Mouse (Mus musculus) liver, embryonic 16.5 days (tissue): ENCODE results near the gene Majin. TPM values are rescaled to one million over a fixed set of nuclear protein-coding genes. Genes with fewer than 3 reads are reported as not detected.

Source experiments
- ATAC-seq: fragments of 200-750 bp; cut with Nextera tagmentation; 2 replicates; pipeline ENCODE4 v1.8.0; 2017; ENCODE audit warnings: low read depth, mild to moderate bottlenecking, moderate number of reproducible peaks, moderate library complexity
- H3K27ac ChIP-seq: fragments of 300-500 bp; sonication (generic); 2 replicates; pipeline ENCODE4 v1.5.1; 2014; ENCODE audit warnings: mild to moderate bottlenecking, low read length
- H3K27me3 ChIP-seq: fragments of 300-500 bp; sonication (generic); 2 replicates; pipeline ENCODE4 v1.6.1; 2014; ENCODE audit warnings: low read depth, low read length, mixed read lengths; ENCODE audit not compliant: control insufficient read depth, insufficient read depth
- H3K36me3 ChIP-seq: fragments of 300-500 bp; sonication (generic); 2 replicates; pipeline ENCODE4 v1.6.1; 2014; ENCODE audit warnings: mild to moderate bottlenecking; ENCODE audit not compliant: control insufficient read depth, insufficient read depth
- H3K4me1 ChIP-seq: fragments of 300-500 bp; sonication (generic); 2 replicates; pipeline ENCODE4 v1.6.1; 2014; ENCODE audit warnings: low read depth, low read length, mixed read lengths; ENCODE audit not compliant: control insufficient read depth
- H3K4me2 ChIP-seq: fragments of 300-500 bp; sonication (generic); 2 replicates; pipeline ENCODE4 v1.6.1; 2014; ENCODE audit warnings: low read depth, low read length, mixed read lengths
- H3K4me3 ChIP-seq: fragments of 300-500 bp; sonication (generic); 2 replicates; pipeline ENCODE4 v1.5.1; 2014; ENCODE audit warnings: low read depth, mild to moderate bottlenecking, low read length
- H3K9ac ChIP-seq: fragments of 300-500 bp; sonication (generic); 2 replicates; pipeline ENCODE4 v1.6.1; 2014; ENCODE audit warnings: low read depth, low read length
- H3K9me3 ChIP-seq: fragments of 300-500 bp; sonication (generic); replicated peaks from 2 replicates; pipeline ENCODE4 v1.6.1; 2016; ENCODE audit warnings: low read length; ENCODE audit not compliant: control insufficient read depth
- WGBS: fragments of 180-500 bp; shearing (Covaris S2); extraction: QIAGEN DNeasy Blood & Tissue Kit; methylation state at CpG from one replicate; pipeline ENCODE4 v1.1.7; 2014; ENCODE audit not compliant: insufficient replicate concordance; 5-methylcytosine and 5-hydroxymethylcytosine counted together
- polyA plus RNA-seq: library from polyadenylated mRNA; unstranded; fragments of >200 nt; fragmentation: Nextera tagmentation; extraction: Ambion mirVana; gene quantifications from 2 replicates; pipeline ENCODE4 v1.2.1, GENCODE M21; 2015

The Majin gene
- polyA plus RNA-seq, 1 experiment from 2014 or later = not detected

- WGBS = 0% methylated on average over 4 of the region's 4 CpGs
- peaks cover 19% of the 10 kb centered on the region for H3K36me3 ChIP-seq
- no peaks in the 10 kb centered on the region for H3K27me3 ChIP-seq
- no peaks in the 10 kb centered on the region for H3K9me3 ChIP-seq
- H3K4me2 ChIP-seq = peak overlapping the region; percentile 90
- peak overlapping the region; percentile 90 for H3K27ac ChIP-seq
- peak; percentile 2; the same call in 1 of the 2 replicates for ATAC-seq
- H3K9ac ChIP-seq = peak overlapping the region; percentile 94
- H3K4me3 ChIP-seq = peak overlapping the region; percentile 86
- H3K4me1 ChIP-seq = peaks cover 35% of the 10 kb centered on the region
Observed at GRCm38 (mm10) chr19:6242281-6242680, 58.1 kb downstream of the Majin start.

- no peak for ATAC-seq
- H3K4me3 ChIP-seq = no peak overlapping the region
- peaks cover 31% of the 10 kb centered on the region for H3K4me1 ChIP-seq
- no peaks in the 10 kb centered on the region for H3K9me3 ChIP-seq
- WGBS = 71% methylated on average over 5 of the region's 5 CpGs
- H3K36me3 ChIP-seq = peaks cover 27% of the 10 kb centered on the region
- H3K27ac ChIP-seq = no peak overlapping the region
- H3K4me2 ChIP-seq = no peak overlapping the region
- no peaks in the 10 kb centered on the region for H3K27me3 ChIP-seq
- H3K9ac ChIP-seq = no peak overlapping the region
Observed at GRCm38 (mm10) chr19:6243226-6243625, 59.0 kb downstream of the Majin start.

DNA sequence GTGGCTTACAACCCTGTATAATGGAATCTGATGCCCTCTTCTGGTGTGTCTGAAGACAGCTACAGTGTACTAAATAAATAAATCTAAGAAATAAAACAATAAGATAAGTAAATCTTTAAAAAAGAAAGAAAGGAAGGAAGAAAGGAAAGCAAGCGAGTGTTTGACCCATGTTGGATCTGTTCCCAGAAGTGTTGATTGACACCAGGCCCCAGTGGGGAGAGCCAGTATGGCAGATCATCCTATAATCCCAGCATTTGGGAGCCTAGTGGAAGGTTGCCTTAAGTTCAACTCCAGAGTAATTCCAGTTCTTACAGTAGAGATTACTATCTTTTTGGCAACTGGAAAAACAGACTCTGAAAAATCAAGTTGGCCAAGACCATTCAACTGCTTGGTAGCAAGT lies 61.6 kb downstream of the Majin start:
- no peak for ATAC-seq
- H3K9ac ChIP-seq = no peak overlapping the region
- H3K27me3 ChIP-seq = no peaks in the 10 kb centered on the region
- peaks cover 17% of the 10 kb centered on the region for H3K4me1 ChIP-seq
- no peak overlapping the region for H3K4me2 ChIP-seq
- no peak overlapping the region for H3K27ac ChIP-seq
- H3K9me3 ChIP-seq = no peaks in the 10 kb centered on the region
- WGBS = 73% methylated on average over 1 of the region's 1 CpGs
- H3K36me3 ChIP-seq = peaks cover 33% of the 10 kb centered on the region
- no peak overlapping the region for H3K4me3 ChIP-seq

DNA sequence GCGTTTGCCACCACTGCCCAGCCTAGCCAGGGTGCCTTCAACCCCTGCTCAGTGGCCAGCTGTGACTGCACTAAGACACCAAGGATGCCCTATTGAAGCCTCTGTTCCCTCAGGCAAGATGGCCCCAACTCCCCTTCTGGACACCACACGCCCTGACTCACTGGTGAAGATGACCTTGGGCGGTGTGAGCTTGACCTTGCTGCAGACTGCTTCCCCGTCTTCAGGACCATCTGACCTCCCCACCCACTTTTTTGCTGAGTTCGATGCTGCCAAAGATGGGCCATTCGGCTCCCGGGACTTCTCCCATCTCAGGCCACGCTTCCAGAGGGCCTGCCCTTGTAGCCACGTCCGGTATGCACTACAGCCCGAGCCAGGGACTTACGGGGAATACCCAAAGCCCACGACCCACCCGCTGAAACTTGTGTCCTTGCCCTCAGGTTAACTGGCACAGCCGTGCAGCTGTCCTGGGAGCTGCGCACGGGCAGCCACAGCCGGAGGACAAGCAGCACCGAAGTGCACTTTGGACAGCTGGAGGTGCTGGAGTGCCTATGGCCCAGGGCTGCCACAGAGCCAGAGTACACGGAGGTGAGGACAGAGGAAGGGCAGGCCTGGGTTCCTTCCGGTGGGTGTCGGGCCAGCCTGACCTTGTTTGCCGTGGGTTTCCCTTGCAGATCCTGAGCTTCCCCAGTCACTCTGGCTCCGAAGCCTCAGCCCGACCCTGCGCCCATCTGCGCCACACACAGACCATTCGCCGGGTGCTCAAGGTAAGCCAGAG lies 63.5 kb downstream of the Majin start:
- H3K4me2 ChIP-seq = no peak overlapping the region
- no peak for ATAC-seq
- no peak overlapping the region for H3K27ac ChIP-seq
- no peaks in the 10 kb centered on the region for H3K9me3 ChIP-seq
- no peak overlapping the region for H3K4me3 ChIP-seq
- no peaks in the 10 kb centered on the region for H3K27me3 ChIP-seq
- WGBS = 87% methylated on average over 29 of the region's 29 CpGs
- H3K36me3 ChIP-seq = peaks cover 40% of the 10 kb centered on the region
- H3K9ac ChIP-seq = no peak overlapping the region
- H3K4me1 ChIP-seq = peaks cover 6% of the 10 kb centered on the region

DNA sequence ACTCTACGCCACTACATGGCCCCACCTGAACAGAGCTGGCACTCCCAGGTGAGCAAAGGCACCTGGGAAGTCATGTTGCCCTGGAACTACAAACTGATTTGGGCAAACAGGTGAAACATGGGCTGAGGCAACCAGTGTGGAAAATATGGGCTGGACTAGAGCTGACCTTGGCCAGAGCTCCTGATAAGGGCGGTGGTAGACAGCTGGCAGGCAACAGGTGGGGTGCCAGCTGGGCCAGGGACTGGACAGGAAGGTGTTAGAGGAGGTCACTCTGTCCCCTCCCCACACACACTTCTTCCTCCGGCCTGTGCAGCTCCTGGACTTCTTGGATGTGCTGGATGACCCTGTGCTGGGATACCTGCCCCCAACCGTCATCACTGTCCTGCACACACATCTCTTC lies 68.8 kb downstream of the Majin start:
- Histone ChIP-seq H3K9ac (no peak overlapping the region), H3K27me3 (no peaks in the 10 kb centered on the region), H3K4me1 (no peaks in the 10 kb centered on the region), H3K4me2 (no peak overlapping the region), H3K4me3 (no peak overlapping the region), H3K36me3 (peaks cover 24% of the 10 kb centered on the region), H3K27ac (no peak overlapping the region), H3K9me3 (no peaks in the 10 kb centered on the region)
- 74% methylated on average over 4 of the region's 4 CpGs for WGBS
- ATAC-seq = no peak

- H3K27me3 ChIP-seq = no peaks in the 10 kb centered on the region
- no peak overlapping the region for H3K4me2 ChIP-seq
- WGBS = 60% methylated on average over 2 of the region's 2 CpGs
- no peak overlapping the region for H3K4me3 ChIP-seq
- H3K27ac ChIP-seq = no peak overlapping the region
- no peak overlapping the region for H3K9ac ChIP-seq
- ATAC-seq = no peak
- no peaks in the 10 kb centered on the region for H3K9me3 ChIP-seq
- peaks cover 11% of the 10 kb centered on the region for H3K36me3 ChIP-seq
- peaks cover 11% of the 10 kb centered on the region for H3K4me1 ChIP-seq
Observed at GRCm38 (mm10) chr19:6260428-6260827, 76.2 kb downstream of the Majin start.

GRCm38 (mm10) chr19:6260946-6261345 lies 76.8 kb downstream of the Majin start:
- H3K9me3 ChIP-seq = no peaks in the 10 kb centered on the region
- H3K27ac ChIP-seq = no peak overlapping the region
- peaks cover 11% of the 10 kb centered on the region for H3K36me3 ChIP-seq
- H3K9ac ChIP-seq = no peak overlapping the region
- 80% methylated on average over 4 of the region's 4 CpGs for WGBS
- no peaks in the 10 kb centered on the region for H3K27me3 ChIP-seq
- H3K4me1 ChIP-seq = peaks cover 11% of the 10 kb centered on the region
- H3K4me3 ChIP-seq = no peak overlapping the region
- no peak for ATAC-seq
- no peak overlapping the region for H3K4me2 ChIP-seq

DNA sequence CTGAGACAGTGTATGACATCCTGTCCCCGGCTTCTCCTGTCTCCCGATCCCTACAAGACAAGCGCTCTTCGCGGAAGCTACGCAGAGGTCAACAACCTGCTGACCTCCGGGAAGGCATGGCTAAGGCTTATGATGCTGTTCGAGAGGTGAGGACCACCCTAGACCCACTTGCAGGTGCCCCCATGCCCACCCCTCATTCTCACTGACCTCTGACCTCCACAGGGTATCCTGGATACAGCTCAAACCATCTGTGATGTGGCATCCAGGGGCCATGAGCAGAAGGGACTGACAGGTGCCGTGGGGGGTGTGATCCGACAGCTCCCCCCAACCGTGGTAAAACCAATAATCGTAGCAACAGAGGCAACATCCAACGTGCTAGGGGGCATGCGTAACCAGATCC lies 77.2 kb downstream of the Majin start:
- Histone ChIP-seq H3K9ac (no peak overlapping the region), H3K4me2 (no peak overlapping the region), H3K36me3 (peaks cover 11% of the 10 kb centered on the region), H3K4me1 (peaks cover 11% of the 10 kb centered on the region), H3K4me3 (no peak overlapping the region), H3K27me3 (no peaks in the 10 kb centered on the region), H3K9me3 (no peaks in the 10 kb centered on the region), H3K27ac (no peak overlapping the region)
- no peak for ATAC-seq
- WGBS = 84% methylated on average over 14 of the region's 14 CpGs

DNA sequence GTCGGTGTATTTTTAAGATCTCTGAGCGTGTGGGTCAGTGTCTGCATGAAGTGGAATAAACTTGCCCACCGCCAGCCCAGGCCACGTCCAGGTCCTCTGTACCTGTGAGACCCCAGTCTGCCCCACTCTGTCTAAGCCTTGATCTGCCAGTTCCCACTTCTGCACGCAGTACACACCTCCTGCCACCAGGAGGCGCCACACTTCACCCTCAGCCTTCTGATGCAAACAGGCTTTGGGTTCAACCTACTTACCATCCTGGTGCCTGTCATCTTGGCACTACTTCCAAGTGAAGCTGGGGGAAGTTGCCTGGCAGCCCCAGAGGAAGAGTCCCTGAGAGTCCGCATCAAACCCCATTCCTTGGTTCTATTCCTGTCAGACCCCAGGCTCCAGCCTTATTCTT lies 78.0 kb downstream of the Majin start:
- WGBS = 39% methylated on average over 7 of the region's 7 CpGs
- Histone ChIP-seq H3K27me3 (no peaks in the 10 kb centered on the region), H3K9ac (no peak overlapping the region), H3K9me3 (no peaks in the 10 kb centered on the region), H3K27ac (no peak overlapping the region), H3K4me3 (no peak overlapping the region), H3K36me3 (peaks cover 11% of the 10 kb centered on the region), H3K4me1 (peaks cover 14% of the 10 kb centered on the region), H3K4me2 (no peak overlapping the region)
- ATAC-seq = no peak
